Mouse (Mus musculus): ENCODE measurements around the gene Zbtb16.

Zbtb16 gene

GRCm38 (mm10) chr9:48803460-48804240, 32.4 kb downstream of the Zbtb16 start:
- DNase-seq (ENCODE audit: low read depth, low spot score) = no peak

- no peak for DNase-seq (ENCODE audit: low read depth, low spot score)
Observed at GRCm38 (mm10) chr9:48802374-48802773, 33.6 kb downstream of the Zbtb16 start.

- DNase-seq (ENCODE audit: low read depth, low spot score) = no peak
Observed at GRCm38 (mm10) chr9:48801322-48801721, 34.7 kb downstream of the Zbtb16 start.

- DNase-seq (ENCODE audit: low read depth, low spot score) = no peak
Observed at GRCm38 (mm10) chr9:48800627-48801026, 35.4 kb downstream of the Zbtb16 start.

GRCm38 (mm10) chr9:48798044-48798443, 38.0 kb downstream of the Zbtb16 start:
- no peak for DNase-seq (ENCODE audit: low read depth, low spot score)

GRCm38 (mm10) chr9:48796267-48796822, 39.7 kb downstream of the Zbtb16 start:
- DNase-seq (ENCODE audit: low read depth, low spot score) = no peak

- DNase-seq (ENCODE audit: low read depth, low spot score) = no peak
Observed at GRCm38 (mm10) chr9:48795740-48796139, 40.3 kb downstream of the Zbtb16 start.

- peak; percentile 11 for DNase-seq (ENCODE audit: low read depth, low spot score)
Observed at GRCm38 (mm10) chr9:48795095-48795494, 40.9 kb downstream of the Zbtb16 start.

- no peak for DNase-seq (ENCODE audit: low read depth, low spot score)
Observed at GRCm38 (mm10) chr9:48794463-48794862, 41.6 kb downstream of the Zbtb16 start.

GRCm38 (mm10) chr9:48793638-48794188, 42.3 kb downstream of the Zbtb16 start:
- no peak for DNase-seq (ENCODE audit: low read depth, low spot score)

GRCm38 (mm10) chr9:48790575-48790974, 45.4 kb downstream of the Zbtb16 start:
- DNase-seq (ENCODE audit: low read depth, low spot score) = no peak

- no peak for DNase-seq (ENCODE audit: low read depth, low spot score)
Observed at GRCm38 (mm10) chr9:48787906-48788410, 48.1 kb downstream of the Zbtb16 start.

GRCm38 (mm10) chr9:48787321-48787720, 48.7 kb downstream of the Zbtb16 start:
- no peak for DNase-seq (ENCODE audit: low read depth, low spot score)

GRCm38 (mm10) chr9:48786814-48787213, 49.2 kb downstream of the Zbtb16 start:
- DNase-seq (ENCODE audit: low read depth, low spot score) = no peak

- DNase-seq (ENCODE audit: low read depth, low spot score) = no peak
Observed at GRCm38 (mm10) chr9:48784937-48785336, 51.1 kb downstream of the Zbtb16 start.

GRCm38 (mm10) chr9:48783292-48783691, 52.7 kb downstream of the Zbtb16 start:
- DNase-seq (ENCODE audit: low read depth, low spot score) = no peak

- DNase-seq (ENCODE audit: low read depth, low spot score) = peak; percentile 4
Observed at GRCm38 (mm10) chr9:48782284-48783060, 53.5 kb downstream of the Zbtb16 start.

GRCm38 (mm10) chr9:48776268-48776667, 59.8 kb downstream of the Zbtb16 start:
- DNase-seq (ENCODE audit: low read depth, low spot score) = no peak

GRCm38 (mm10) chr9:48775561-48775960, 60.5 kb downstream of the Zbtb16 start:
- DNase-seq (ENCODE audit: low read depth, low spot score) = no peak

- no peak for DNase-seq (ENCODE audit: low read depth, low spot score)
Observed at GRCm38 (mm10) chr9:48773710-48774109, 62.3 kb downstream of the Zbtb16 start.

GRCm38 (mm10) chr9:48773130-48773529, 62.9 kb downstream of the Zbtb16 start:
- no peak for DNase-seq (ENCODE audit: low read depth, low spot score)

GRCm38 (mm10) chr9:48771504-48771903, 64.5 kb downstream of the Zbtb16 start:
- DNase-seq (ENCODE audit: low read depth, low spot score) = no peak

All from ES-CJ7 (cell line).